Mouse (Mus musculus) heart, postnatal 0 days (tissue): Measurements from ENCODE around the gene Gm6583.

Experiments used
- CTCF ChIP-seq: IDR thresholded peaks from 2 replicates; pipeline ENCODE4 v1.5.1; 2016; ENCODE audit warnings: antibody characterized with exemption, control low read depth, low read depth
- EP300 ChIP-seq: IDR thresholded peaks from 2 replicates; pipeline ENCODE4 v1.6.1; 2016; ENCODE audit warnings: antibody characterized with exemption, low read depth

- TF ChIP-seq CTCF = no peak
- TF ChIP-seq EP300 = no peak
Observed at GRCm38 (mm10) chr5:112370236-112370813, 14.5 kb upstream of the Gm6583 start.
